Mouse (Mus musculus) myocyte (in vitro differentiated cells): ENCODE data around the gene Ncapg. TPM values are rescaled to one million over a fixed set of nuclear protein-coding genes. Genes with fewer than 3 reads are reported as not detected.

Experiments
- H3K27me3 ChIP-seq: one replicate; pipeline ENCODE4 v1.6.1; 2011; ENCODE audit not compliant: control insufficient read depth, insufficient read depth, insufficient read length
- H3K36me3 ChIP-seq: one replicate; pipeline ENCODE4 v1.6.1; 2011; ENCODE audit not compliant: control insufficient read depth, insufficient read depth
- H3K4me2 ChIP-seq: one replicate; pipeline ENCODE4 v1.6.1; 2011; ENCODE audit warnings: low read depth, control low read depth
- H3K4me3 ChIP-seq: one replicate; pipeline ENCODE4 v1.5.1; 2011; ENCODE audit warnings: mild to moderate bottlenecking, control low read depth, moderate library complexity
- H3K79me2 ChIP-seq: one replicate; pipeline ENCODE4 v1.6.1; 2011; ENCODE audit not compliant: control insufficient read depth, insufficient read depth
- H3ac ChIP-seq: one replicate; pipeline ENCODE4 v1.6.1; 2011; ENCODE audit not compliant: control insufficient read depth, insufficient read length
- CEBPB ChIP-seq: IDR thresholded peaks from 2 replicates; pipeline ENCODE4 v1.6.1; 2011; ENCODE audit warnings: mild to moderate bottlenecking, moderate library complexity; ENCODE audit not compliant: poor library complexity, insufficient read depth, severe bottlenecking
- E2F4 ChIP-seq: IDR thresholded peaks from one replicate; pipeline ENCODE4 v1.6.1; 2011; ENCODE audit warnings: mild to moderate bottlenecking, control low read depth, moderate library complexity; ENCODE audit not compliant: insufficient read depth
- MAX ChIP-seq: IDR thresholded peaks from one replicate; pipeline ENCODE4 v1.6.1; 2011; ENCODE audit warnings: low read depth, mild to moderate bottlenecking, control low read depth
- MYOD1 ChIP-seq, 3 experiments: IDR thresholded peaks; one replicate each; pipeline ENCODE4 v1.6.1; 2011; ENCODE audit warnings: control low read depth in 2 of 3, low read depth in 2 of 3, mild to moderate bottlenecking in 2 of 3, moderate library complexity in 1 of 3; ENCODE audit not compliant: insufficient read length in 2 of 3, control insufficient read depth in 1 of 3
- MYOG ChIP-seq, 3 experiments: IDR thresholded peaks; one replicate each; pipeline ENCODE4 v1.6.1; 2011; ENCODE audit warnings: control low read depth in 2 of 3, low read depth in 2 of 3, mild to moderate bottlenecking in 2 of 3; ENCODE audit not compliant: insufficient read length in 2 of 3, control insufficient read depth in 1 of 3, insufficient read depth in 1 of 3
- POLR2A ChIP-seq: IDR thresholded peaks from one replicate; pipeline ENCODE4 v1.6.1; 2011; ENCODE audit warnings: low read depth, mild to moderate bottlenecking, control low read depth, moderate library complexity; ENCODE audit not compliant: insufficient read length
- POLR2AphosphoS2 ChIP-seq: IDR thresholded peaks from one replicate; pipeline ENCODE4 v1.6.1; 2011; ENCODE audit warnings: low read depth, control low read depth; ENCODE audit not compliant: insufficient read length
- REST ChIP-seq: IDR thresholded peaks from one replicate; pipeline ENCODE4 v1.6.1; 2011; ENCODE audit warnings: mild to moderate bottlenecking, control low read depth, moderate library complexity; ENCODE audit not compliant: insufficient read depth, insufficient read length
- SRF ChIP-seq: IDR thresholded peaks from one replicate; pipeline ENCODE4 v1.6.1; 2011; ENCODE audit warnings: low read depth; ENCODE audit not compliant: control insufficient read depth, insufficient read length
- TCF12 ChIP-seq: IDR thresholded peaks from one replicate; pipeline ENCODE4 v1.6.1; 2011; ENCODE audit warnings: mild to moderate bottlenecking, control low read depth; ENCODE audit not compliant: poor library complexity, insufficient read depth, severe bottlenecking
- TCF3 ChIP-seq: IDR thresholded peaks from one replicate; pipeline ENCODE4 v1.6.1; 2011; ENCODE audit warnings: low read depth, control low read depth; ENCODE audit not compliant: insufficient read length
- USF1 ChIP-seq: IDR thresholded peaks from one replicate; pipeline ENCODE4 v1.6.1; 2011; ENCODE audit warnings: low read depth, mild to moderate bottlenecking, control low read depth, moderate library complexity
- polyA plus RNA-seq: library from polyadenylated mRNA; unstranded; fragments of >200 nt; fragmentation: generic; extraction: Trizol; gene quantifications from one replicate; pipeline ENCODE4 v1.2.1, GENCODE M21; 2012; ENCODE audit warnings: missing spikeins

The Ncapg gene
- polyA plus RNA-seq, 1 experiment, result 6.3 TPM

DNA sequence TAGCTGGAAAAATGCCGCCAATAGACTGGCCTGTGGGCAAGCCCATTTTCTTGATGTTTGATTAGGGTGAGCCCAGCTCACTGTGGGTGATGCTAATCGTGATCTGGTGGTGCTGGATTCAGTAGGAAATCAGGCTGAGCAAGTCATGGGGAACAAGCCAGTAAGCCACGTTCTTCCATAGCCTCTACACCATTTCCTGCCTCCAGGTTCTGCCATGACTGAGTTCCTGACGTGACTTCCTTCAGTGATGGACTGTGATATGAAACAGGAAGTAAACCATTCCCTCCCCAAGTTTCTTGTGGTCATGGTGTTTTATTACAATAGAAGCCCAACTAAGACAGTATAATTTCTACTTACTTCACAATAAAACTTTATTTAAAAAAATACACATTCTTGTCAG lies 7.9 kb downstream of the Ncapg start:
- Histone ChIP-seq H3K27me3 (no peaks in the 10 kb centered on the region), H3K36me3 (peaks cover 27% of the 10 kb centered on the region)

DNA sequence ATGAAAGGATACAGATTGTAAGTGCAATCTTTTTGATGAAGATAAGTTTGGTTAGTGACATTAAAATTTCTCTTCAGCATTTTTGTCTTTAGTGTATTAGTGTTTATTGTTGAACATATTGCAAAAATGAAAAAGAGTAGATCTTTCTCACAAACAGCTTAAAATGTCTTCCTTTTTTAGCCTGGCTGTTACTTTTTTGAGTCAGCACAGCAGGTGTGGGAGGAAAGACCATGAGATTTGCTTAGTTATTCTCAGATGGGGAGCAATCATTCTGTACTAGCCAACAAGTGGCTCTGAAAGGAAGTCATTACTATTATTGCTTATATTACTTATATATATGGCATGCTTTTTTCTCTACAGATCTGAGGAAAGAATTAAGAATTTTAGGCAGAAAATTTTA lies 10.2 kb downstream of the Ncapg start:
- Histone ChIP-seq H3K27me3 (no peaks in the 10 kb centered on the region), H3K4me2 (no peak overlapping the region), H3K4me3 (no peak overlapping the region), H3K36me3 (peaks cover 27% of the 10 kb centered on the region), H3ac (no peak overlapping the region), H3K79me2 (no peaks in the 10 kb centered on the region)
- TF ChIP-seq POLR2A (no peak), CEBPB (no peak)

More for the DNA sequence above, 7.9 kb downstream of the Ncapg start:
- no peak overlapping the region for H3K4me2 ChIP-seq
- no peak overlapping the region for H3ac ChIP-seq
- H3K4me3 ChIP-seq, result no peak overlapping the region
- no peaks in the 10 kb centered on the region for H3K79me2 ChIP-seq
- TF ChIP-seq CEBPB (no peak), POLR2A (no peak), TCF12 (no peak), E2F4 (no peak), MYOD1 (IDR thresholded peaks at IDR 0.05; ENCODE audit: control insufficient read depth in 1 of 3, insufficient read length in 2 of 3, low read depth in 2 of 3) (no peak), USF1 (no peak), MAX (no peak), MYOG (IDR thresholded peaks at IDR 0.05; ENCODE audit: control insufficient read depth in 1 of 3, insufficient read depth in 1 of 3, insufficient read length in 2 of 3, low read depth in 2 of 3) (no peak), SRF (no peak)

DNA sequence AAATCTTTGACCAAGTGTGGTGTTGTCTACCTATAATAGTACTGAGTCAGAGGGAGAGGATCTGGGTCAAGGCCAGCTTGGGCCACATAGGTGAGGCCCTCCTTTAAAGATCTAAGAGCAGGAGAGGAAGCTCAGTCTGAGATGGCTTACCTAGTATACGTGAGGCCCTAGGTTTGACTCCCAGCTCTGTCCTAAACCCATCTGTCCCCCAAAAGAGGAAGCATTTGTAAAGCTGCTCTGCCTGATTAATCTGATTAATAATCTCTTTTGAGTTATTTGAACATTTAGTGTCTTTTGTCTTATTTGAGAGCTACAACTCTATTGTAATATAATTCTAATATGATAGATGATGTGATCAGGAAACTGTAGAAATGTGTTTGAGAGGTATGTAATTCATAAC lies 13.7 kb downstream of the Ncapg start:
- no peak overlapping the region for H3K4me2 ChIP-seq
- H3K36me3 ChIP-seq, result peaks cover 12% of the 10 kb centered on the region
- no peak overlapping the region for H3ac ChIP-seq
- no peak for TF ChIP-seq TCF3
- no peak for TF ChIP-seq MYOG (IDR thresholded peaks at IDR 0.05; ENCODE audit: control insufficient read depth in 1 of 3, insufficient read depth in 1 of 3, insufficient read length in 2 of 3, low read depth in 2 of 3)
- no peak for TF ChIP-seq POLR2A
- no peak for TF ChIP-seq REST
- TF ChIP-seq MYOD1 (IDR thresholded peaks at IDR 0.05; ENCODE audit: control insufficient read depth in 1 of 3, insufficient read length in 2 of 3, low read depth in 2 of 3), result no peak
- TF ChIP-seq E2F4, result no peak
- no peak for TF ChIP-seq SRF
- TF ChIP-seq TCF12, result no peak
- no peak for TF ChIP-seq USF1
- no peaks in the 10 kb centered on the region for H3K79me2 ChIP-seq
- H3K4me3 ChIP-seq, result no peak overlapping the region
- no peaks in the 10 kb centered on the region for H3K27me3 ChIP-seq

DNA sequence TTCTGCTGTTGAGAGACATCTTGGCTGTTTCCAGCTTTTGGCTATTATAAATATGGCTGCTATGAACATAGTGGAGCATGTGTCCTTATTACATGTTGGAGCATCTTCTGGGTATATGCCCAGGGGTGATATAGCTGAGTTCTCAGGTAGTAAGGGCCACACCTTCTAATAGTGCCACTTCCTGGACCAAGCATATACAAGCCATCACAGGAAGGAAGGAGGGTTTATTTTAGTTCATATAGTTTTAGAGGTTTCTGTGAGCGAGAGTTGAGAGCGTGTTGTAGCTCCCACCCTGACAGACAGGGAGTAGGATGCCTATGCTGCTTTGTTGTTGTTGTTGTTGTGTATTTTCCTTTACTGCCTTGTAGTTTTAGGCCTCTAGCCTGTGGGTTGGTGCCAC lies 15.5 kb downstream of the Ncapg start:
- Histone ChIP-seq H3K27me3 (no peaks in the 10 kb centered on the region), H3K36me3 (peaks cover 12% of the 10 kb centered on the region), H3K4me3 (no peak overlapping the region), H3K79me2 (no peaks in the 10 kb centered on the region), H3ac (no peak overlapping the region), H3K4me2 (no peak overlapping the region)
- no peak for TF ChIP-seq REST
- TF ChIP-seq USF1, result no peak
- no peak for TF ChIP-seq MAX
- no peak for TF ChIP-seq MYOG (IDR thresholded peaks at IDR 0.05; ENCODE audit: control insufficient read depth in 1 of 3, insufficient read depth in 1 of 3, insufficient read length in 2 of 3, low read depth in 2 of 3)

DNA sequence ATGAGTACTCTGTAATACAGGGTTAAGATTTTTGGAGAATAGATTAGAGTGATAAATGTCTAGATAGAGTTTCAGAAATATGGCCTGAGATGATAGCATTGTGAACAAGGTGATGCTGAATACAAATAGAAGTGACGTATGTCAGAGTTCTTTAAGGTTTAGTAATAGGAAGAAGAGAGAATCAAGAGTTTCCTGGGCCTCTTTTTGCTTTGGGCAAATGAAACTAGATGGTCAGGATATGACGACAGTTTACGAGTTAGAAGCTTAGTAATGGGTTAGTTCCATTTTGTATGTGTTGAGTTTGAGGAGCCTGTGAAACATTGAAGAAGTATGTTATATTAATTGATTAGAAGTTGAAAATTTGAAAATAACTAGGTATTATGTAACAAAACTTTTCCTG lies 16.5 kb downstream of the Ncapg start:
- Histone ChIP-seq H3K27me3 (no peaks in the 10 kb centered on the region), H3ac (no peak overlapping the region), H3K4me2 (no peak overlapping the region), H3K79me2 (no peaks in the 10 kb centered on the region), H3K4me3 (no peak overlapping the region), H3K36me3 (peaks cover 6% of the 10 kb centered on the region)
- TF ChIP-seq TCF3, result no peak
- TF ChIP-seq MAX, result no peak
- TF ChIP-seq POLR2AphosphoS2, result no peak
- TF ChIP-seq REST, result no peak
- TF ChIP-seq USF1, result no peak
- no peak for TF ChIP-seq E2F4
- TF ChIP-seq TCF12, result no peak
- TF ChIP-seq CEBPB, result no peak
- no peak for TF ChIP-seq SRF

DNA sequence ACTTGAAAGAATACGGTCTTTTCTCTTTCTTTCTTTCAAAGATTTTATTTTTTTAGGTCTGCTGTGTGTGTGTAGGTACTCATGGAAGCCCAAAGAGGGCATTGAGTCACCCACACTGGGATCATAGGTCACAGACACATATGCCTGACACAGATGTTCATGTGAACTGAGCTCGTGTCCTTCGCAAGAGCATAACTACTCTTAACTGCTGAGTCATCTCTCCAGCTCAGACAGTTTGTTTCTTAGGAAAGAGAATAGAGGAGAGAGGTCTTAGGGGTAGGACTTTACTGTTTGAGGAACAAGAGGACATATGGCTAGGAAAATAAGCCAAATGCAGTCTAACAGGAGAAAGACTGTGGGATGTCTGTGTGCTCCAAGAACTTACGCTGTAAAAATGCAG lies 19.4 kb downstream of the Ncapg start:
- no peaks in the 10 kb centered on the region for H3K27me3 ChIP-seq
- H3K36me3 ChIP-seq, result peaks cover 14% of the 10 kb centered on the region
- H3ac ChIP-seq, result no peak overlapping the region
- H3K4me2 ChIP-seq, result no peak overlapping the region
- no peaks in the 10 kb centered on the region for H3K79me2 ChIP-seq
- TF ChIP-seq TCF3 (no peak), POLR2A (no peak), TCF12 (no peak), REST (no peak), MYOD1 (IDR thresholded peaks at IDR 0.05; ENCODE audit: control insufficient read depth in 1 of 3, insufficient read length in 2 of 3, low read depth in 2 of 3) (no peak)
- no peak overlapping the region for H3K4me3 ChIP-seq
